Mouse (Mus musculus) hindbrain, embryonic 10.5 days (tissue): ENCODE results near the gene Ywhag. TPM values are rescaled to one million over a fixed set of nuclear protein-coding genes. Genes with fewer than 3 reads are reported as not detected.

Experiments
- DNase-seq: peaks from one replicate; pipeline ENCODE4 v3.0.0-alpha.2; 2017; ENCODE audit warnings: low spot score
- H3K27ac ChIP-seq: fragments of 300-500 bp; sonication (generic); 2 replicates; pipeline ENCODE4 v1.5.1; 2016; ENCODE audit warnings: mild to moderate bottlenecking, moderate library complexity
- H3K27me3 ChIP-seq: fragments of 300-500 bp; sonication (generic); 2 replicates; pipeline ENCODE4 v1.6.1; 2016; ENCODE audit warnings: mild to moderate bottlenecking; ENCODE audit not compliant: poor library complexity, insufficient read depth, severe bottlenecking
- H3K36me3 ChIP-seq: fragments of 300-500 bp; sonication (generic); 2 replicates; pipeline ENCODE4 v1.6.1; 2016; ENCODE audit warnings: mild to moderate bottlenecking, moderate library complexity
- H3K4me1 ChIP-seq: fragments of 300-500 bp; sonication (generic); replicated peaks from 2 replicates; pipeline ENCODE4 v1.6.1; 2016; ENCODE audit warnings: mild to moderate bottlenecking
- H3K4me3 ChIP-seq: fragments of 300-500 bp; sonication (generic); 2 replicates; pipeline ENCODE4 v1.5.1; 2016; ENCODE audit warnings: mild to moderate bottlenecking, moderate library complexity
- H3K9me3 ChIP-seq: fragments of 300-500 bp; sonication (generic); 2 replicates; pipeline ENCODE4 v1.6.1; 2016; ENCODE audit warnings: mild to moderate bottlenecking, moderate library complexity
- WGBS: fragments of 180-500 bp; shearing (Covaris S2); methylation state at CpG from one replicate; pipeline ENCODE4 v1.1.7; 2016; 5-methylcytosine and 5-hydroxymethylcytosine counted together
- polyA plus RNA-seq: library from polyadenylated mRNA; unstranded; fragments of >200 nt; fragmentation: Nextera tagmentation; extraction: Ambion mirVana; gene quantifications from 2 replicates; pipeline ENCODE4 v1.2.1, GENCODE M21; 2016

The Ywhag gene
- polyA plus RNA-seq, 1 experiment from 2014 or later = 348 TPM

DNA sequence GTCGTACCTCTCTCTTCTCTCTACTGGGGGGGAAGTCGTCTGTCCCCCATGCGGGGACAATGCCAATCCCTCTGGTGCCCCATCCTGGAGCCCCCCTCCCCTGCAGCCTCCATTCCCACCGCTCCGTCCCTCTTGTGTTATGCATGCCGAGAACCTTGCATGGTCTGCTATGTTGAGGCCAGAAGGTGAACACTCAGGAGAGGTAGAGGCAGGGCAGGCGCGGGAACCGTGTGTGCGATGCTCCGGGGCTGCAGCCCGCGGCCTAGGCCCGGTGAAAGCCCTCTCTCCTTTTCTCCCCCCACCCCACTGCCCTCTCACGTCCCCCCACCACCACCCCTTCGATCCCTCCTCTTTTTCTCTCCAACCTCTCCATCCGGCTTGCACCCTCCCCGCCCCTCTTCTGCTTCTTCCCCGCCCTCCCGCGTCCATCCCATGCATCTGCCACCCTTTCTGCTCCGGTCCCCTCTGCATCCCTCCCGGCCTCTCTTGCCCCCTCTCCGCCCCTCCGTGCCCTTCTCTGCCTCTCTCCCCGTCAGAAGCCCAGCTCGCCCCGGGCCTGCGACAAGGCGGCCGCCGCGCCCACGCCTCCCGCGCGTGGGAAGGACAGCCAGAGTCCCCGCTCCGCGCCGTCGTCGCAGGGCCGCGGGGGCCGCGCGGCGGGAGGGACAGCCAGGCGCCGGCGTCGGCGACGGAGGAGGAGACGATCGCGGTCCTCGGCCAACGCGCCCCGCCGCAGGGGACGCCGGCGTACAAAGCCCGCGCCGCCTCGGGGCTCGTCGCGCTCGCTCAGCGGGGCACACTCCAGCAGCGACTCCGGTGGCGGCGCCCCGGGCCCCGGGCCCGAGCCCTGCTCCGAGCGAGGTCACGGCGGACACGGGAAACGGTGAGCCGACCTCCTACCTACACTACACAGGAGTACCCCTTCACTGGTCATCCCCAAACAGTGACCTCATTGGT, 66.5 kb downstream of the Ywhag start:
- Histone ChIP-seq H3K36me3 (0 out of 2 replicates have a peak, but pooled peaks cover 6% of the 10 kb centered on the region), H3K4me1 (peaks cover 23% of the 10 kb centered on the region), H3K27ac (peak overlapping the region; percentile 82), H3K9me3 (no peaks in the 10 kb centered on the region), H3K27me3 (peaks cover 94% of the 10 kb centered on the region), H3K4me3 (peak overlapping the region; percentile 56)
- DNase-seq = peak; percentile 54
- WGBS = under 1% methylated on average over 88 of the region's 89 CpGs

GRCm38 (mm10) chr5:135866662-135867061, 67.8 kb downstream of the Ywhag start:
- no peak for DNase-seq
- Histone ChIP-seq H3K27ac (no peak overlapping the region), H3K9me3 (no peaks in the 10 kb centered on the region), H3K4me1 (peaks cover 22% of the 10 kb centered on the region), H3K36me3 (0 out of 2 replicates have a peak, but pooled peaks cover 6% of the 10 kb centered on the region), H3K27me3 (peaks cover 95% of the 10 kb centered on the region), H3K4me3 (no peak overlapping the region)
- 37% methylated on average over 8 of the region's 8 CpGs for WGBS

Other genes starting within 250 kb of the Ywhag start
- gene Tmem120a, start 190.2 kb downstream of the Ywhag start, polyA plus RNA-seq = 67.0 and 74.3 TPM in 2 replicates
- 0.24 and 0.43 TPM in 2 replicates for gene Styxl1, start 156.2 kb downstream of the Ywhag start, polyA plus RNA-seq
- 609 and 683 TPM in 2 replicates for gene Mdh2, start 156.1 kb downstream of the Ywhag start, polyA plus RNA-seq
- gene Srrm3, start 127.7 kb downstream of the Ywhag start, polyA plus RNA-seq = 18.8 and 38.5 TPM in 2 replicates
- gene Hspb1, start 46.7 kb downstream of the Ywhag start, polyA plus RNA-seq = 10.6 and 24.0 TPM in 2 replicates
- gene Ssc4d, start 39.9 kb upstream of the Ywhag start, polyA plus RNA-seq = 1.3 and 1.6 TPM in 2 replicates
- not detected in 2 replicates for gene Zp3, start 45.5 kb upstream of the Ywhag start, polyA plus RNA-seq
- gene Dtx2, start 60.2 kb upstream of the Ywhag start, polyA plus RNA-seq = 34.8 and 38.1 TPM in 2 replicates
- 0.09 and 0.26 TPM in 2 replicates for gene Upk3b, start 103.9 kb upstream of the Ywhag start, polyA plus RNA-seq
- gene Upk3bl, start 119.9 kb upstream of the Ywhag start, polyA plus RNA-seq = 1.1 and 1.8 TPM in 2 replicates
- gene Rasa4, start 149.3 kb upstream of the Ywhag start, polyA plus RNA-seq = 4.8 and 5.5 TPM in 2 replicates
- gene Polr2j, start 182.0 kb upstream of the Ywhag start, polyA plus RNA-seq = 288 and 292 TPM in 2 replicates
- 54.3 and 59.7 TPM in 2 replicates for gene Lrwd1, start 201.5 kb upstream of the Ywhag start, polyA plus RNA-seq
- 25.1 and 25.7 TPM in 2 replicates for gene Alkbh4, start 201.5 kb upstream of the Ywhag start, polyA plus RNA-seq
- 8.5 and 10.9 TPM in 2 replicates for gene Orai2, start 236.1 kb upstream of the Ywhag start, polyA plus RNA-seq